Mouse (Mus musculus) adrenal gland, adult 18-20 months (tissue): ENCODE measurements around the gene Tnpo3. TPM values are rescaled to one million over a fixed set of nuclear protein-coding genes. Genes with fewer than 3 reads are reported as not detected.

Source experiments
- DNase-seq, 2 experiments: peaks; one replicate each; pipeline ENCODE4 v3.0.0; 2021 to 2022; ENCODE audit warnings: low spot score in 2 of 2
- long read RNA-seq, 2 experiments: library from polyadenylated mRNA; stranded (forward); transcript quantifications; one replicate each; pipeline ENCODE4 v2.0.0; 2021
- total RNA-seq, 2 experiments: library from RNA; stranded (reverse); gene quantifications; 1 replicate in 1 of 2; 2 replicates in 1 of 2; pipeline ENCODE4 v1.2.3; 2021

Tnpo3 gene
- 10 to 100 TPM; 59.3 to 60.6 TPM for total RNA-seq
- long read RNA-seq, experiment 1, full-length matches to known transcripts, result 69 of 80 reads
- long read RNA-seq, experiment 1, partial matches to known transcripts, result 1 of 80 reads
- long read RNA-seq, experiment 1, other reads (novel, unspliced or antisense), result 10 of 80 reads
- long read RNA-seq, experiment 2, full-length matches to known transcripts, result 84 of 107 reads
- long read RNA-seq, experiment 2, partial matches to known transcripts, result 10 of 107 reads
- long read RNA-seq, experiment 2, other reads (novel, unspliced or antisense), result 13 of 107 reads

DNA sequence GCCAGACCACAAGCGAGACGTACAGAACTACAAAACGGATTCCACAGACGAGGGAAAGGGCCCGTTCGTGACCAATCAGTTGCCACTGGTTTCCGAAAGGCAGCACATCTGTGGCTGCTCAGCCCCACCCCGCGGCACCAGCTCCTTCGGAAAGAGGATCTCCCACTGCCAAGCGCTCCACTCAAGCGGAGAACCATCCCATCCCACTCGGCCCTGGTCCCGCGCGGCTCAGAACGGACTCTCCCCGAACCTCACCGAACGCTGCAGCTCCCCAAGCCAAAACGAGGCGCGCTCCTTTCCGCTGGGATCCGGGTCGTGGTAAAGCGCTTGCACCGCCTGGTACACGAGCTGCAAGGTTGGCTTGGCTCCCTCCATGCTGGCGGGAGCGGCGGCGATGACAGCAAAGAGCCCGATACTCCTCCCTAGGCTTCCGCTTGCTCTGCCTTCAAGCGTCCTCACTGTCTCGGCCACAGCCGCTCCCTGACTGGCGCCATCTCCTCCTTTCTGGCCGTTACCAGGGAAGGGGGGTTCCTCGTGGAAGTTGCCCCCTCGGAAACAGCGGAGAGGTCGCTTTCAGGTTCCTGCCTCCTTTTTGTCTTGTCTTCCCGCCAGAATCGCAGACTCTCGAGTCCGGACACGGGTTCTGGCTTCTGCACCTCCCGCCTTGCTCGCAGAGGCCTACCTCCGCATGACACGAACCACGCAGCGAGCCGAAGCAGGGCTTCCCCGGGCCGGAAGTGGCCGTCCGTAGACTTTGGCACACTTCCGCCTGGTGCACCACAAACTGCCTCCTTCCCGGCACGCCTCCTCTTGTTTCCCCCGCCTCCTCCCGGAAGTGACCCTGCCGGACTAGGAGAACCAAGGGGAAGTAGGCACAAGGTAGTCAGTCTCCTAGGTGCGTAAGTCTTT is at the start of gene Tnpo3:
Tnpo3 (minus strand) TSS at position 777 of the 909 bp plus-strand sequence.
- peak; percentile 85 to 87 for DNase-seq

DNA sequence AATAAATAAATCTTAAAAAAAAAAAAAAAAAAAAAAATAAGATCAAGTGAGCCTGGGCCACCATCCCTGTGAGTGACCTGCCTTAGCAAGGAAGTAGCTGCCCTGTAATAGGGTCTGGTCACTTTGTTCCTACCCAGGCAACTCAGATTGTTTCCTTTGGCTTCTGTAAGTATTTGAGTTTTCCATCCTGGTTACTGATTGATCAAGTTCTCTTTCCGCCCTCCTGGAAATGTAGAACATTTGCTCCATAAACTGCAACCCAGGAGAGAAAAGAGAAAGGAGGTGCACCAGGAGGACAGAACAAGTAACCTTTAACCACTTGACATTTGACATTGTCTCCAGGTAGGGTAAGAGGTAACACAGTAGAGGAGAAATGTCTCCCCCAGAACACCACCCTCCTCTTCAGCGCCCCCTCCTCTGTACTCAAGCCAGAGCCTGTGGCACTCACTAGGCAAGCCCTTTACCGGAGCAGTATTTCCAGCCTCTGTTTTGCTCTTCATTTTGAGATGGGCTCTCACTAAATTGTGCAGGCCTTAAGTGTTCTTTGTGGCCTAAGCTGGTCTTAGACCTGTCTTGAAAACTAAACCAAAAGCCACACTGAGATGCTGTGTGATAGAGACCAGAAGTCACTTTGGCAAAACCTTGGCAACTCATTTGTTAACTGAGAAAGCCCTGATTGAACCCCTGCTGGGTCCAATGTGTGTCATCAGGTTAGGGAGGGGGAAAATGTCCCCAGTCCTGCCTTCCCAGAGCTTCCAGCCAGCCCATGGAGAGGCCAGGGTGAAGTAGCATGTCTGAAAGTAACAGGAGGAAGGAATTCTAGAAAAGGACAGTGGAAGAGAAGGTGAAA is 49.2 kb upstream of the Tnpo3 start:
- DNase-seq, result no peak

DNA sequence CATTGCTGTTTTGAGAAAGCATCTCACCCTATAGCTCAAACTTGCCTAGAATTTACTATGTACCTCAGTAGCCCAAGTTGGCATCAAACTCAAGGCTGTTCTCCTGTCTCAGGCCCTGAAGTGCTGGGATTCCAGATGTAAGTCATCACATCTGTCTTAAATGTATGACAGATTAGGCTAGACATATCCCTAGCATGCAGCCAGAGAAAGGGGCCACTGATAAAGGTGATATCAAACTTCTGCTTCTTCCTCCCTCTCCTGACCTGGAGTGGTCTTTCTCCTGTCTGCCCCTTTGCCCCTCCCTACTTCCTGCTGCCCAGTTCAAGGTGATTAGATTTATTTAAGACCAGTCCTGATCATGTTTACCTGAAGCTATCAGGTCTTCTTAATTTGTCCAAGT is 43.6 kb upstream of the Tnpo3 start:
- DNase-seq, result no peak

DNA sequence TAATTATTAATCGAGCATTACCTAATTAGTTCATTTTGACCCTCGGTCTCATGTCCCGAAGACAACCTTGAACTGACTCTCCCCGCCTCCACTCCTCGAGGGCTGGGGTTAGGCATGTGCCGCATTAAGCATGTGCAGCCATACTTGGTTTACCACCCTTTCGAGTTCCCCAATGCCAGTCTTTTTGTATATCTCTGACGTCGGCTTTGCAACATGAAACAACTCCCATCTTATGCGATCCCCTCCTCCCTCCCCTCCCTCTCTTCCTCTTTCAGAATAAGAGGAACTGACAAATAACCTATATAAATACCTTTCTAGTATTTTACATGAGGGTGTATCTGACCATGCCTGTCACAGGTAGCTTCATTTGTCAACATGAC is 40.5 kb upstream of the Tnpo3 start:
- no peak for DNase-seq

DNA sequence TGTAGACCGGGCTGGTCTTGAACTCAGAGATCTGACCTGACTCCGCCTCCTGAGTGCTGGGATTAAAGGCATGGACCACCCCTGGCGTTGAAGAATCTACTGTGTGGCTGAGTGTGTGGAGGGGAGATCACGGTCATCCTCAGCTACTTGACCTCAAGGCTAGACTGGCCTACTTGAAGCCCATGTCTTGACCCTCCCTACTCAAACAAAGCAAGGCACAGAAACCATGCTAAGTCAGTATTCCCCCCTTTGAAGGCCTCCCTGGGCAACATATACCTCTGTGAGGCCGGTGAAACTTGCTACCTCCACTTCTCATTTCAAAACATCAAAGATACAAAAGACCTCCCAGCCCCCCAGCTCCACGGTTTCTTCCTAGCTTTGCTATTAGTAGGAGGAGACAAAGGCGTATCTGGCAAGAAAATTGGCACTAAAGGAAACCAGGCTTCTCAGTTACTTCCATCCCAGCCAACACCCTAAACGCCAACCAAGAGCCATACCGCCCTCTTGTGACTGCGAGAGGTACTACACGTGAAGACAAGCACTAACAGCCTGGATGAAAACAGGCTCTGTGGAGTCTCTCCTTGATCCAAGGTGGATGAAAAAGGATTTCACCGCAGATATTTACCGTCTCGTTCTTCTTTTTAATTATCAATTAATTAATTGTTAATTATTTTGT is 39.9 kb upstream of the Tnpo3 start:
- DNase-seq, result peak; percentile 85 to 86

DNA sequence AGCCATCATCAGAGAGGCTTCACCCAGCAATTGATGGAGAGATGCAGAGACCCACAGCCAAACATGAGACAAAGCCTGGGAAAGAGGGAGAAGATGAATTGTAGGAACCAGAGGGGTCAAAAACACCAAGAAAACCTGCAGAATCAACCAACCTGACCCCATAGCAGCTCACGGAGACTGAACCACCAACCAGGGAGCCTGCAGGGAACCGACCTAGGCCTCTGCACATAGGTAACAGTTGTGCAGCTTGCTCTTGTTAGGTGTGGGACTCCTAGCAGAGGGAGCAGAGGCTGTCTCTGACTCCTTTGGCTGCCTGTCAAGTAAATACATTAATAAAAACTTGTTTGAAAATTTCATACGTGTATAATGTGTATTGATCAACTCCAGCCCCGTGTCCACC is 32.1 kb upstream of the Tnpo3 start:
- DNase-seq, result no peak

DNA sequence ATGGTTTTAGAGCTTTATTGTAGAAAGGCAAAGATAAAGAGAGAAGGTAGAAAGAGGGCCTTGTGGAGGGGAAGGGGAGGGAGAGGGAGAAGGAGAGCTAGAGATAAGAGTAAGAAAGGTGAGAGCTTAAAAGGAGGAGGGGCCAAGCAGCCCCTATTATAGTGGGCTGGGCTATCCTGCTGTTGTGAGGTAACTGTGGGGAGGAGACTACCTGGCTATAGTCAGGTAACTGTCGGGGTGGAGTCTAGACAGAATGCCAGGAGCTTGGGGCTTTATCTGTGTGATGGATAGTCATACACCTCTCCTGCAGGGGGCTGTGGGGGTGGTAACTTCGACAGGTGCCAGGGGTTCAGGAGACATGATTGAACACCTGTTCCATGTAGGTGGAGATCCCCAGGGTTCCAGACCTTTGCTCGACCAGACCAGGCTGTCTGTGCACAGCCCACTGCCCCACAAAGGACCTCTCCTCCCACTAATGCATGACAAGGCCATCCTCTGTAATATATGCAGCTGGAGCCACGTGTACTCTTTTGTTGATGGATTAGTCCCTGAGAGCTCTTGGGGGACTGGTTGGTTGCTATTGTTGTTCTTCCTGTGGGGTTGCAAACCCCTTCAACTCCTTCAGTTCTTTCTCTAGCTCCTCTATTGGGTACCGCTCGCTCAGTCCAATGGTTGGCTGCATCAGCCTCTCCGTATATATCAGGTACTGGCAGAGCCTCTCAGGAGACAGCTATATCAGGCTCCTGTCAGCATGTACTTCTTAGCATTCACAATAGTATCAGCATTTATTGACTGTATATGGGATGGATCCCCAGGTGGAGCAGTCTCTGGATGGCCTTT is 30.1 kb upstream of the Tnpo3 start:
- DNase-seq, result no peak

DNA sequence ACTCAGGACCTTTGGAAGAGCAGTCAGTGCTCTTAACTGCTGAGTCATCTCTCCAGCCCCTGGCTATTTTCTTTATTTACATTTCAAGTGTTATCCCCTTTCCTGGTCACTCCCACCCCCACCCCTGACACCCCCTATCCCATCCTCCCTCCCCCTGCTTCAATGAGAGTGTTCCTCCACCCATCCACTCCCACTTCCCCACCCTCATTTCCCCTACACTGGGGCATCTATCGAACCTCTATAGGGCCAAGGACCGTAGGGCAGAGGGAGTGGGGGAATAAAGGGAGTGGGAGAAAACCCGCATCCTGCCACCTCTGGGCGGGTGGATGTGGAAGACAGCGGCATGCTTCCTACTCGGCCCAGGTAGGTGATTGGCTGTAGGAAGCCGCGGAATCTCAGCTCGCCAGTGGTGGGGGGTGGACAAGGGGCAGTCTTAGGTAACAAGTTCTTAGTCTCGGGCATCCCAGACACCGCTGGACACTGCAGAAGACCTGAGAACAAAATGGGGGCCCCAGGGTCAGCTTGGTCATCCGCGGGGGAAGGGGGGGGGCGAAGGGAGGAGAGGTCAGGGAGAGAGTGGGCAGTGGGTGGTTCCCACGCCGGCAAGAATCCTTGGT is 29.3 kb upstream of the Tnpo3 start:
- DNase-seq, result no peak

DNA sequence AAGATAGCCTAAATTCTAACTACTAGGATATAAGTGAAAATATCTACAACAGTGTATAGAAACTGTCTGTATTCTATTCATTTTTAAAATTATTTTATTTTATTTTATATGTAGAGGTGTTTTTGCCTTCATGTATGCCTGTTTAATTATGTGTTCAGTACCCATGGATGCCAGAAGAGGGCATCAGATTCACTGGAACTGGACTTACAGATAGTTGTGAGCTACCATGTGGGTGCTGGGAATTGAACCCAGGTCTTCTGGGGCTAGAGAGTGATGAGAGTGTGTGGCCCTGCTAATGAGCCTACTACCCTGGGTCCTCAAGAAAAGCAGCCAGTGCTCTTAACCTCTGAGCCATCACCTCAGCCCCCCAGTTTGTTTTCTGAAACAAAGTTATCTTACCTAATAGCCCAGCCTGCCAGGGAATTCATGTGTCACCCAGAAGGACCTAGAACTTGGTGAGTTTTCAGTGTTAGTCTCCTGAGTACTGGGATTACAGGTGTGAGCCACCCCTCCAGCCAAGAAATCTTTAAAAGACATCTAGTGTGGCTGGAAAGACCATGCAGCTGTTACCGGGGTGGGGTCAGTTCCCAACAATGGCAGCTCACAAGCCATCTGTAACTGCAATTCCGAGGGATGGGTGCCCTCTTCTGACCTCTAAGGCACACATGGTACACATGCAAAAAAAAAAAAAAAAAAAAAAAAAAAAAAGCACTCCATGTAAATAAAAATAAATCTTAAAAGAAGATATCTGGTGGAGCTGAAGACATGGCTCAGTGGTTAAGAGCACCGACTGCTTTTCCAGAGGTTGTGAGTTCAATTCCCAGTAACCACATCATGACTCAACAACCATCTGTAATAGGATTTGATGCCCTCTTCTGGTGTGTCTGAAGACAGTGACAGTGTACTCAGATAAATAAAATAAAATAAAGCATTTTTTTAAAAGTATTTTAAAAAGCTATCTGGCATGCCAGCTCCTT is 28.0 kb upstream of the Tnpo3 start:
- DNase-seq, result no peak

DNA sequence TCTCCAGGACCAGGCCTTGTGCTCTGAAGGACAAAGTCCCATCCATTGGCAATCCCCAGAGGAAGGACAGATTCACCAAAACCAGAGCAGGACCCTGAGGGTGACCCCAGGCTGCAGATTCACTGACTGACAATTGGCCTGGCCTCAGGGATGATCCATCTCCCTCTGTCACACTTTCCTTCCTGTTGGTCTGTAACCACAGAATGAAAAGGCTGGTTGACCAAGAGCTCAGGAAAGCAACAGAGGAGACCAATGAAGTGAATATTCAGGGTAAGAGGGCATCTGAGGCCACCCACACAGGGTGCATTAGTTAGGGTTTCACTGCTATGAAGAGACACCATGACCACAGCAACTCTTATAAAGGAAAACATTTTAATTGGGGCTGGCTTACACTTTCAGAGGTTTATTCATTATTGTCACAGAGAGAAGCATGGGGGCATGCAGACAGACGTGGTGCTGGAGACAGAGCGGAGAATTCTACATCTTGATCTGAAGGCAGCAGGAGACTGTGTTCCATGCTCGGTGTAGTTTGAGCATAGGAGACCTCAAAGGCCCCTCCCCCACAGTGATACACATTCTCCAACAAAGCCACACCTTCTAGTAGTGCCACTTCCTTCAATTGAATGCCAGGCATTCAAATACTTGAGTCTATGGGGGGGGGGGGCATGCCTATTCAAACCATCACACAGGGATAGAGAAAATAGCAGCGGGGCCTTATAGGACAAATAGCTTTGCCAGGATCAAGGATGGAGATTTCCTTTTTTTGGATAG is 26.8 kb upstream of the Tnpo3 start:
- DNase-seq, result no peak

DNA sequence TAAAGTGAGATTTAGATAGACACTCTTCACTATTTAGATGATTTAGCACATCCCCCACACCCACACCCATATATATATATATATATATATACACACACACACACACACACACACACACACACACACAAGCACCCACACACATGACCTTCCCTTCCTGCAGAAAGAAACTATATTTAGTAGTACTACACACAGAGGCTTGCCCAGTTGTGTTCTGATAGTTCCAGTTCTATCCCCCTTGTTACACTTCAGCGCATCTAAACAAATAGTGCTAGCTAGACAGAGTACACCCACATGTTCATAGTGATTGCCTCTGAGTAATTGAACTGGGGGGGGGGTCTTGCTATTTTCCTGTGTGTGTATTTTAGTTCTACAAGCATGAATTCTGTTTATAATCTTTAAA is 24.9 kb upstream of the Tnpo3 start:
- no peak for DNase-seq

DNA sequence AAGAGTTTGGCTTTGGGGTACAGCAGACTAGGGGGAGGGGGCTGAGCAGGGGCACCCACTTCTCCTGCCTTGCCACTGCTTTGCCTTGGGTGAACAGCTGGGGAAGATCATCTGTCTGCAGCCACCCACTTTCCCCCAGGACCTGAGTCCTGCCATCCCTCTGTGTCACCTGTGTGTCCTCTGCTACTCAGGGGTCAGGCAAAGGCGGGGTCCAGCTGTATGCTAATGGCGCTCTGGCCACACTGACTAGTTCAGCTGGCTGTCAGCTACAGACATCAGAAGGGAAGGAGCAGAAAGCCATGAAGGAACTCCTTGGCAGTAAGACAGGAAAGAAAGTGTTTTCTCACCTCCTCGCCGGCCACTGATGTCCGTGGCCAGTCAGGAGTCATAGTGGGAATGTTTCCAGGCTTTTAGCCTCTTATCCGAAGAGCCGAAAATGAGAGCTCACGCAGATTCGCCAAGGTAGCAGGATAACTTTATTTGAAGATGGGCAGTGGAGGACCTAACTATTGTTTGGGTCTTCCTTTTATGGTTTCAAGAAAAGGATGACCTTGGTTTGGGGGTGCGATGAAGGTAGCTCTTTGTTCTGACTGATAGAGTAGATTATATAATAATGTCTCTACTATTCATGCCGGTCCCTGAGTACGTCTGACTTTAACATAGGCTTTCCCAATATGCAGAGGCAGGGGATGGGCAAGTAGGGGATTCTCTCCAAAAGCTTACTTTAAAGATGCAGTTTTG is 23.0 kb upstream of the Tnpo3 start:
- DNase-seq, result no peak

DNA sequence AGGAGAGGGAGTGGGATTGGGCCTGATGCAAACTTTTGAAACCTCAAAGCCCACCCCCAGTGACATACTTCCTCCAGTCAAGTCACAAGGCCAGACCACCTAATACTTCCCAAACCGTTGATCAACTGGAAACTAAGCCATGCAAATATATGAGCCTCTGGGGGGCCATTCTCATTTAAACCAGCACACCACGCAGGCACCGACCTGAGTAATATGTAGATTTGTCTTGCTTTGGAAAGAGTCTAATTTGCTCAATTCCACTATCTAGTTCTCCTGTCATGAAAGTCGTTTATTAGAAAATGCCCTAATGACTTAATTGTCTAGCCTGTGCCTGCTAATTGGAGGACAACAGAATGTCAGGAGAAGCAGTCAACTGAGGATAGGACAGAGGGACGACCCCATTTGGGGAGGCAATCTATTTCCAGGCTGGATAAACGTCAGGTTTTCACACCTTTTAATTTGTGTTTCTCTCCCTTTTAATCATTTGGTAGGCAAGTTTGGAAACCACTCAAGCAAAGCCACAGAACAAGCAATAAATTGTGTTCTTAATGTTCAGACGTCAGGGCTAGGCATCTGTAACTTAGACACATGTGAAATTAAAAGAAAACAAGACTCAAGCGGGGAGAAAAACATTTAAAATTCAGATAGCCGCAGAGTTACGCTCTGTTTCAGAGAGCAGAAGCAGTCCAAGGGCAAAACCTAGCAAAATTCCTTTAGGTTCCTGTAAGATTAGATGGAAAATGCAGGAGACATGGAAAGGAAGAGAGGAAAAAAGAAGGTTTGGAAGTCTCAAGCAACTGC is 22.3 kb upstream of the Tnpo3 start:
- DNase-seq, result no peak

DNA sequence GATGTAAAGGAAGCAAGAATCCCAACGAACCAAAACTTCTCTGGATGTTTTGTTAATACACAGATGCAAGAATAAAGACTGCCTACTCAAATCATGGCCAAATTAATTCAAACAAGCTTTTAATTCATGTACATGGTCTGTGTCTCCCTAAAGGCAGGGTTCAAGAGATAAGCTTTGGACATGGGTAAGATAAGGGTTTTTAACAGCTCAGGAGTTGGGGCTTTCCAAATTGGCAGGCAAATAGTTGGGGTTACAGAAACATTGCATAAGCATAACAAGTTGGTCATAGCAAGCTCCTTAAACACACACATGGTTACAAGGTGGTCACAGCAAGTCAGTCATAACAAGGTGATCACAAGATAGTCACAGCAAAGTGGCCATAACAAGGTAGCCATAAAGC is 20.5 kb upstream of the Tnpo3 start:
- DNase-seq, result no peak

DNA sequence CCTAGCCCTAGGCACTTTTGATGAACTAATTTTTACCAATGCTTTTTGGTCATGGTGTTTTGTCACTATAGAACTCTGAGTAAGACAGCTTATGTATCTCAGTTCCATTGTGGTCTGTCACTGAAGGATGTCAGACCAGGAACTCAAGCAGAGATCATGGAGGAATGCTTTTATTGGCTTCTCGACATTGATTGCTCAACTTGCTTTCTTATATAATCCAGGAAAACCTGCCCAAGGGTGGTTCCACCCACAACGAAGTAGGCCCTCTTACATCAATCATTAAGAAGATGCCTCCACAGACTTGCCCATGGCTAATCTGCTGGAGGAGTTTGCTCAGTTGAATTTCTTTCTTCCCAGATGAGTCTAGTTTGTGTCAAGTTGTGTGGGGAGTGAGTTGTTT is 18.1 kb upstream of the Tnpo3 start:
- no peak for DNase-seq

DNA sequence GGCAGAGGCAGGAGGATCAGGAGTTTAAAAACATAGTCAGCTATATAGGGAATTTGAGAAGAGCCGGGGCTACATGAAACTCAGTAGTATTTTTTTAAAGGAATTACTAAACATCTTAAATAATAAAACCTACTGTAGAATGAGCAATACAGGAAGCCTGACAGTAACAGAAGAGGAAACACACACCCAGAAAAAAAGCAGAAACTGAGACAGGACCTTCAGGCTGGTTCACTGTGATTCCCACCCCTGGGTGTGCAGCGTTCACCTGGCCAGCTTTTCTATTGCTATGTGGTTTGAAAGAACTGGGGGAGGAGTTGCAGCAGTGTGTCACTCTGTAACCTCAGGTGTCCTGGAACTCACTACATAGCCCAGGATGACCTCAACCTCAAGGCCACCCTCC is 14.2 kb upstream of the Tnpo3 start:
- no peak for DNase-seq
